14 mouse cellular contexts compared by ENCODE assay signal in the genomic region with DNA sequence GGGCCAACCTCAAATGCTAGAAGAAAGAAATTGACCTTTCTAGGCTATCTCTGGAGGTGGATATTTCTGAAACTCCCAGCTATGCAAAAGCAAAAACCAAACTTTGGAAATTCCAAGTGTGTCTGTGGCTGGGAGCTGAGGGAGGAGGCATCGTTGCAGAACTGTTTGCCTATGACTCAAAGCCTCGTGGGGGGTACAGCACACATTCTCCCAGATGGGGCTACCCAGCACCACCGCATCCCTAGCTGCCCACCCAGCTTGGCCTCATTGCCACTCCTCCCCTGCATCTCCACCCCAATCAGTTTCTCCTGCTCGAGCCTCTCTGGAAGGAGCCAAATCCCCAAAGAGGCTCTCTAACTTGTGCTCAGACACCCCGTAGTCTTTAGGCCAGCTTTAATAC.
"Had no signal": no experiment of that assay in that cellular context is flagged by ENCODE, and none has a peak within 500 bp of the region (broad histone marks: within the 10 kb centered on the region; RNA-seq: fewer than 3 reads in every experiment).

No protein-coding gene starts in this region.

- H3K27ac ChIP-seq: layer of hippocampus, adult 2 months; midbrain, embryonic 10.5 days; neural tube, embryonic 13.5 days; stomach, embryonic 15.5 days had no signal

- H3K4me2 ChIP-seq: liver, embryonic 11.5 days; lung, embryonic 14.5 days; neural tube, embryonic 13.5 days; stomach, embryonic 15.5 days had no signal

- H3K9me3 ChIP-seq: midbrain, embryonic 10.5 days; neural tube, embryonic 13.5 days; stomach, embryonic 15.5 days had no signal

- H3K36me3 ChIP-seq: midbrain, embryonic 10.5 days; neural tube, embryonic 13.5 days; stomach, embryonic 15.5 days had no signal

- H3K4me1 ChIP-seq: stomach, embryonic 15.5 days had no signal

- H3K4me3 ChIP-seq: layer of hippocampus, adult 2 months; midbrain, embryonic 10.5 days; neural tube, embryonic 13.5 days; stomach, embryonic 15.5 days had no signal

- H3K9ac ChIP-seq: lung, embryonic 14.5 days; neural tube, embryonic 13.5 days; stomach, embryonic 15.5 days had no signal

- DNase-seq: kidney, adult 18-20 months; kidney, postnatal 10 days; kidney, postnatal 4 days; lung, embryonic 14.5 days; lung, postnatal 10 days; lung, postnatal 4 days; midbrain, embryonic 14.5 days; thymus, adult 2 months; thymus, postnatal 25 days had no signal
